Mouse (Mus musculus): ENCODE results near the gene Dhcr24.

- no peak for TF ChIP-seq POLR2A (IDR thresholded peaks at IDR 0.05; ENCODE audit: borderline replicate concordance, insufficient read depth, low read length)
- no peak for TF ChIP-seq CTCF (IDR thresholded peaks at IDR 0.05; ENCODE audit: borderline replicate concordance, insufficient read depth, low read depth, low read length)
These were observed 10.2 kb upstream of the Dhcr24 start for GRCm38 (mm10) chr4:106550516-106551166.
